Mouse (Mus musculus): ENCODE data around the gene Vmn1r188. TPM values are rescaled to one million over a fixed set of nuclear protein-coding genes. Genes with fewer than 3 reads are reported as not detected.
"Not testable (repeated sequence)": the region's sequence is repeated elsewhere in the genome, so short reads cannot be mapped to it uniquely, and the experiment has no call there.

The Vmn1r188 gene
- polyA plus RNA-seq, 1 experiment from 2014 or later = not detected

DNA sequence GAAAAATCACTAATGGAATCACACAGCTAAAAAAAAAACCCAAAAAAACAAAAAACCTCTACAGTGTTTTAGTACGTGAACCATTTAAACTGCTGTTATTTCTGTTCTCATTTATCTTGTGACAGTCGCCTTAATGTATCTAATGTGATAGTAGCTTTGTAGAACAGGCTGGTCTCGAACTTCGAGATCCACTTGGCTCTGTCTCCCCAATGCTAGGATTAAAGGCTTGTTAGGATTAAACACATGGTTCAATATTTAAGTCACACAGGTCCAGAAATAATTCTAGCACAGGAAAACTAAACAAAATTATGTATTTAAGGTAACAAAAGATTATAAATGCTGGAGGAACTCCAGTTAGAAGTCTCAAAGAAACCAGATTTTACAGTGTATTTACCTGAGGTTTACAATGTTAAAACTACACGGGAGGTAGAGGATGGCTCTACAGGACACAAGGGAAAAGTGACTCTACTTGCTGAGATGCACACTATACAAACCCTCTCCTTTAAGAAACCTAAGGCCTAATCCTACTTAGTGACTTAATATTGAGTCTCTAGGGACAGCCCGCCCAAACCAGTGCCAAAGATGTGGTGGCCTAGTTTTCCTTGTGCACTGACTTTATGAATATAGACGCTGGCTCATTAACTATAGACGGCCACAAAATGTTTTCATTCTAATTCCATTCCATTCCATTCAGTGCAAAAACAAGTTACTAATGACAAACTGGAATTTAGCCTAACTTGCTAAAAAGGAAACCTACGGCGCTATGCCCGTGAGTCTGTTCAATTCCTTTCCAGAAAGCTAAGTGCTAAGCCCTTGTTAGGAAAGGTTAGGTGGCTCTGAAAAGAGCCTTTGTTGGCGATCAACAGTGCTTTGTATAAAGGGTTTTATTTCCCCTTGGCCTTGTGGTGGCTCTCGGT lies 42.3 kb upstream of the Vmn1r188 start:
- Histone ChIP-seq H3K4me3 (peak overlapping the region; percentile 55), H3K36me3 (no peaks in the 10 kb centered on the region), H3K9ac (peak overlapping the region; percentile 78), H3K9me3 (no peaks in the 10 kb centered on the region), H3K4me1 (peaks cover 38% of the 10 kb centered on the region), H3K4me2 (peak overlapping the region; percentile 89), H3K27ac (replicated peaks) (peak overlapping the region; percentile 91), H3K27me3 (replicated peaks) (no peaks in the 10 kb centered on the region)
- no peak for ATAC-seq (ENCODE audit: extremely low read depth, insufficient number of reproducible peaks, low FRiP score, low TSS enrichment)
- 5% methylated on average over 13 of the region's 13 CpGs for whole genome bisulfite sequencing

DNA sequence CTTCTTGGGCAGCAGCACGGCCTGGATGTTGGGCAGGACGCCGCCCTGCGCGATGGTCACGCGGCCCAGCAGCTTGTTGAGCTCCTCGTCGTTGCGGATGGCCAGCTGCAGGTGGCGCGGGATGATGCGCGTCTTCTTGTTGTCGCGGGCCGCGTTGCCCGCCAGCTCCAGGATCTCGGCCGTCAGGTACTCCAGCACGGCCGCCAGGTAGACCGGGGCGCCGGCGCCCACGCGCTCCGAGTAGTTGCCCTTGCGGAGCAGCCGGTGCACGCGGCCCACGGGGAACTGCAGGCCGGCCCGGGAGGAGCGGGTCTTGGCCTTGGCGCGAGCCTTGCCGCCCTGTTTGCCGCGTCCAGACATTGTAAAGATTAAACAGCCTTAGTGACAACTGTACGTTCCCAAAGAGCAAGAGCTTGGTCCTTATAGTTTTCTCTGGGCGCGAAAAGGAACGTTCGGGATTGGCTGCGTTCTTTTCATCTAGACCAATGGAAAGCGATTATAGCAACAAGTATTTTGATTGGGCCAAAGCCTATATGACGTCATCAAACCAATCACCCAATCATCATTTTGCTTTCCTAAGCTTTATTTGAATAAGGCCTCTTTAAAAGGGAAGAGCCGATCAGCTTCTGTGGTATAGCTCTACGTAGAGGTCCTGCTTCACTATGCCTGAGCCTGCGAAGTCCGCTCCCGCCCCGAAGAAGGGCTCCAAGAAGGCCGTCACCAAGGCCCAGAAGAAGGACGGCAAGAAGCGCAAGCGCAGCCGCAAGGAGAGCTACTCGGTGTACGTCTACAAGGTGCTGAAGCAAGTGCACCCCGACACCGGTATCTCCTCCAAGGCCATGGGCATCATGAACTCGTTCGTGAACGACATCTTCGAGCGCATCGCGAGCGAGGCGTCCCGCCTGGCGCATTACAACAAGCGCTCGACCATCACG lies 41.4 kb upstream of the Vmn1r188 start, which contains the start of the genes Hist1h2ag and Hist1h2bj:
Gene Hist1h2ag, minus strand, starts transcription at position 377 of the 935 bp plus-strand sequence.
Gene Hist1h2bj, plus strand, starts transcription at position 647 of the 935 bp plus-strand sequence.
- peak; percentile 78 for ATAC-seq (ENCODE audit: extremely low read depth, insufficient number of reproducible peaks, low FRiP score, low TSS enrichment)
- H3K27me3 ChIP-seq (replicated peaks); H3K36me3 ChIP-seq; H3K9me3 ChIP-seq: not testable (repeated sequence)
- peaks cover 32% of the 10 kb centered on the region for H3K4me1 ChIP-seq
- H3K9ac ChIP-seq = peak within 1 kb of the TSS; percentile 78
- H3K4me2 ChIP-seq = peak within 1 kb of the TSS; percentile 89
- under 1% methylated on average over 44 of the region's 80 CpGs for WGBS
- peak within 1 kb of the TSS; percentile 55 for H3K4me3 ChIP-seq
- peak within 1 kb of the TSS; percentile 91 for H3K27ac ChIP-seq (replicated peaks)

DNA sequence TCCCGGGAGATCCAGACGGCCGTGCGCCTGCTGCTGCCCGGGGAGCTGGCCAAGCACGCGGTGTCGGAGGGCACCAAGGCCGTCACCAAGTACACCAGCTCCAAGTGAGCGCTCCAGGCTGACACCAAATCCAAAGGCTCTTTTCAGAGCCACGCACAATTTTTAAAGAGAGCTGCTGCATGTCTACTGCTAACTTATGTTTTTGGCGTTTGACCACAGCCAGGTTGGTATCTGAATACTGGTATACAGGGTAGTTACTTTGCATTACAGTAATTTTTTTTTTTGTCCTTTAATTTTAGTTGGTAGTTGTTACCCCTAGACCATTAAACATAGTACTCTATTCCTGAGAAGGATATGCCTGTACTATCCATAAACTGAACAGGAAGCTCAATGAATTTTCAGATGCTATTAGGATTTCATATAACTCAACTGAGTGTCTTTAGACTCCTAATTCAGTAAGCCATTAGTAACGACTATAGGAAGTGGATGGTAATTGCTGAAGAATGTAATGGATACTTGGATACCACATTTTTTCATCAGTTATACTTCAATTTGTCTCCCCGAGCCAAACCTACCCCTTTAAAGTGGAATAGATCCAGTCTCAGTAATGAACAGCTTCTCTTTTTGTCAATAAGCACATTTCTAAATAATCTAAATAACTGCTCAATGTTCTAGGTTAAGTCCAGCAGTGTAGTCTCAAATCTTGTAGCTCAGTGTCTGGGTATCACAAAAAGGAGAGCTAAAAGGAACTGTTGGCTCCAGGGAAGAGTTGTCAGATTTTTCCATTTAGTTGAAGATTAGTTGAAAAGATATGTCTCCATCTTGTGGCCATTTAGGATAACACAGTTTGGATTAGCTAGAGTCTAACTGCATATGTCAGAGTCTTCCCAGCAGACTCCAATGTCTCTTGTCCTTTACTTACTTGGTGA lies 40.5 kb upstream of the Vmn1r188 start:
- Histone ChIP-seq H3K9ac (peak overlapping the region; percentile 77), H3K9me3 (no peaks in the 10 kb centered on the region), H3K27ac (replicated peaks) (peak overlapping the region; percentile 81), H3K4me1 (peaks cover 32% of the 10 kb centered on the region), H3K36me3 (no peaks in the 10 kb centered on the region), H3K27me3 (replicated peaks) (no peaks in the 10 kb centered on the region), H3K4me3 (peak overlapping the region; percentile 55), H3K4me2 (peak overlapping the region; percentile 89)
- no peak for ATAC-seq (ENCODE audit: extremely low read depth, insufficient number of reproducible peaks, low FRiP score, low TSS enrichment)
- WGBS = 2% methylated on average over 13 of the region's 14 CpGs

GRCm38 (mm10) chr13:22044432-22045155 lies 39.6 kb upstream of the Vmn1r188 start:
- Histone ChIP-seq H3K4me3 (no peak overlapping the region), H3K36me3 (no peaks in the 10 kb centered on the region), H3K4me2 (peak overlapping the region; percentile 89), H3K9ac (no peak overlapping the region), H3K27ac (replicated peaks) (no peak overlapping the region), H3K9me3 (no peaks in the 10 kb centered on the region), H3K4me1 (peaks cover 33% of the 10 kb centered on the region), H3K27me3 (replicated peaks) (no peaks in the 10 kb centered on the region)
- 85% methylated on average over 6 of the region's 6 CpGs for WGBS
- no peak for ATAC-seq (ENCODE audit: extremely low read depth, insufficient number of reproducible peaks, low FRiP score, low TSS enrichment)

GRCm38 (mm10) chr13:22045311-22045710 lies 38.9 kb upstream of the Vmn1r188 start:
- no peak for ATAC-seq (ENCODE audit: extremely low read depth, insufficient number of reproducible peaks, low FRiP score, low TSS enrichment)
- 48% methylated on average over 2 of the region's 2 CpGs for WGBS
- Histone ChIP-seq H3K9ac (no peak overlapping the region), H3K4me2 (no peak overlapping the region), H3K4me3 (no peak overlapping the region), H3K9me3 (no peaks in the 10 kb centered on the region), H3K27me3 (replicated peaks) (no peaks in the 10 kb centered on the region), H3K27ac (replicated peaks) (no peak overlapping the region), H3K4me1 (peaks cover 33% of the 10 kb centered on the region), H3K36me3 (no peaks in the 10 kb centered on the region)

DNA sequence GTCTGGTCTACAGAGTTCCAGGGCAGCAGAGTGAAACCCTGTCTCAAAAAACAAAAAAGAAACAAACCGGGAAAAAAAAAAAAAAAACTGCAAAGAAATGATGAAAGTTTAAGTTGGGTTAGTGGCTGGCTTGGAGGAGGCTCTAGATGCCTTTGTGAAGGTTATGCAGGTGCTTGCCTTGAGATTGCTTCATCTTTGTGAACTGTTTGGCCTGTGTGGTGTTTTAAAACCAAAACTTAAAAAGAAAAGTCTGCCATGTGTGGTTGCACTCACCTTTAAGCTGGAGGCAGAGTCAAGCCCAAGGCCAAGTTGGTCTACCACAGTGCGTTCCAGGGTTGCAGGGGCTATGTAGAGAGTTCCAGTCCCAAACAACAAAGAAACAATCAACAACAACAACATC lies 35.2 kb upstream of the Vmn1r188 start:
- Histone ChIP-seq H3K27ac (replicated peaks) (no peak overlapping the region), H3K36me3 (no peaks in the 10 kb centered on the region), H3K4me3 (no peak overlapping the region), H3K9me3 (no peaks in the 10 kb centered on the region), H3K4me2 (no peak overlapping the region), H3K9ac (no peak overlapping the region), H3K27me3 (replicated peaks) (no peaks in the 10 kb centered on the region), H3K4me1 (peaks cover 13% of the 10 kb centered on the region)
- no peak for ATAC-seq (ENCODE audit: extremely low read depth, insufficient number of reproducible peaks, low FRiP score, low TSS enrichment)
- 80% methylated on average over 2 of the region's 2 CpGs for WGBS

DNA sequence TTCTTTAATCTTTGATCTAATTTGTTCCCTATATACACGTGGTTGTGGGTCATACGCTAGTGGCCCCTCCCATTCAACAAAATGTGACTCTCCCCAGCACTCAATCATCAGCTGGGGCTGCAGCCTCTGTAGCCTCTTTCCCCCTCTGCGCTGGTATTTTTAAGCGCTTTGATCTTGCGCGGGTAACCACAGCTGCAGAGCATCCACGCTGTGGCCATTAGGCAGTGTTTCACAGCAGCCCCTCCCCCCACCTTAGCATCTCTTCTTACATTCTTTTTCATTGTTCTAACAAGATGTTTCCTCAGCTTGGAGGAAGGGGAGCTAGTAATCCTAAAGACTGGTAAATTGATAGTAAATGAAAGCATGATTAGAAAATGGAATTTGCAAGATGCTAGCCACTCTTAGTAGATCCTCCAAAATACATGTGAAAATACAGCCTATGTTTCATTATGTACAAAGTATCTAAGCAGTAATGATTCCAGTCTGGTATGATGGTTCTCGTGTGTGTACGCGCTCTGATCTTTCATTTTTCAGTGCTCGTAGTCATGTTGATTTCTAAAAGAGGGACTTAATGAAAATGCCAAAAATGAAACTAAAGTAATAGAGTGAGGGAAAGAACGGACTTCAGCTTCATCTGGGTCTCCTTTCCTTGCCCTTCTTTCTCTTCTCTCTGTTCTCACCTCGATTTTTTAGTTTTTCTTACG lies 34.4 kb upstream of the Vmn1r188 start:
- H3K4me3 ChIP-seq = peak overlapping the region; percentile 58
- peak overlapping the region; percentile 81 for H3K9ac ChIP-seq
- H3K4me1 ChIP-seq = peaks cover 7% of the 10 kb centered on the region
- peak overlapping the region; percentile 85 for H3K27ac ChIP-seq (replicated peaks)
- no peaks in the 10 kb centered on the region for H3K36me3 ChIP-seq
- no peak for ATAC-seq (ENCODE audit: extremely low read depth, insufficient number of reproducible peaks, low FRiP score, low TSS enrichment)
- no peaks in the 10 kb centered on the region for H3K27me3 ChIP-seq (replicated peaks)
- peak overlapping the region; percentile 77 for H3K4me2 ChIP-seq
- no peaks in the 10 kb centered on the region for H3K9me3 ChIP-seq
- under 1% methylated on average over 14 of the region's 14 CpGs for WGBS

GRCm38 (mm10) chr13:22050591-22051522 lies 33.4 kb upstream of the Vmn1r188 start:
- H3K4me3 ChIP-seq = peak overlapping the region; percentile 58
- H3K27ac ChIP-seq (replicated peaks) = peak overlapping the region; percentile 85
- H3K4me2 ChIP-seq = peak overlapping the region; percentile 77
- peaks cover 7% of the 10 kb centered on the region for H3K4me1 ChIP-seq
- WGBS = under 1% methylated on average over 52 of the region's 52 CpGs
- H3K36me3 ChIP-seq = no peaks in the 10 kb centered on the region
- H3K9me3 ChIP-seq = no peaks in the 10 kb centered on the region
- ATAC-seq (ENCODE audit: extremely low read depth, insufficient number of reproducible peaks, low FRiP score, low TSS enrichment) = peak; percentile 92
- no peaks in the 10 kb centered on the region for H3K27me3 ChIP-seq (replicated peaks)
- H3K9ac ChIP-seq = peak overlapping the region; percentile 81

GRCm38 (mm10) chr13:22051523-22051859 lies 32.7 kb upstream of the Vmn1r188 start:
- H3K4me3 ChIP-seq = peak overlapping the region; percentile 58
- no peaks in the 10 kb centered on the region for H3K27me3 ChIP-seq (replicated peaks)
- ATAC-seq (ENCODE audit: extremely low read depth, insufficient number of reproducible peaks, low FRiP score, low TSS enrichment) = no peak
- peak overlapping the region; percentile 81 for H3K9ac ChIP-seq
- no peaks in the 10 kb centered on the region for H3K36me3 ChIP-seq
- H3K27ac ChIP-seq (replicated peaks) = peak overlapping the region; percentile 85
- H3K9me3 ChIP-seq = no peaks in the 10 kb centered on the region
- 10% methylated on average over 5 of the region's 5 CpGs for WGBS
- H3K4me1 ChIP-seq = peaks cover 7% of the 10 kb centered on the region
- peak overlapping the region; percentile 77 for H3K4me2 ChIP-seq
